Mouse (Mus musculus): ENCODE measurements around the gene P2ry1.
A peak's percentile ranks its signal among the peaks of the same experiment; 100 is the strongest.

Gene P2ry1

DNA sequence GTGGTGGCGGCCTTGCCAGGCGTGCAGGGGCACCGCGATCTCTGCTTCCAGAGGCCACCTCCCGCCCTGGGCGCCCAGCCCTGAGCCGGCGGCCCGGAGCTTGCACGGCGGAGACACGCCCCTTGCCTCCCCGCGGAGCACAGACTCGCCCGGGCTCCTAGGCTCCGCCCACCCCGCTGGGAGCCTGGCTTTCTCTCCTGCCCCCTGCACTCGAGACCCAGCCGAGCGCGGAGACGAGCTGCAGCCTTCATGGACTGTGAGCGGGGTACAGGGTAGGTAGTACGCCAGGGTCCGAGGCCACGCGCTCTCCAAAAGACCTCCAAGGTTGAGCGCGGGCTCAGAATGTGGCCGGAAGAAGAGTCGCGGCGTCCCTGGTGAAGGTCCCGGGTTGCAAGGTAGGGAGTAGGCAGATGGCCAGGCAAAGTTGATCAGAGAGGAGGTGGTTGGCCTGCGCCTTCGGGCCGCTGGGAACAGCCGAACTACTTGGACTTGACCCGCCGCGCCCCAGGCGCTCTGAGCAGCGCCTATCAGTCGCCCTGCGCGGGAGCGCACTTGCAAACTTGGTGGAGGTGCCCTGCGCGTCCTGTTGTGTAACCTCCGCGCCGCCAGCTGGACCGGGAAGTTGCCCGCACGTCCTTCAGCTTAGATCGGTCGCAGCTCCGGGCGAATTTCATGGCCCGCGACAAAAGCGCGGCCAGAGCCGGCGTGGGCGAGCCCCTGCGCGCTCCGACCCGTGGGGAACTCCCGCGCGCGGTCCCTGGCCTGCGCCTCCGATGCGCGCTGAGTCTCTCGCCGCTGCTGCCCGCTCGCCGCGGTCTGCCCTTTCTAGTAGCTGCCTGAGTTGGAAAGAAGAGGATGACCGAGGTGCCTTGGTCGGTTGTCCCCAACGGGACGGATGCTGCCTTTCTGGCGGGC is at the start of gene P2ry1:
TSS of gene P2ry1 (plus strand) at position 209 of the 915 bp plus-strand sequence.
- DNase-seq (ENCODE audit: low spot score in 2 of 2), result peak; percentile 73 to 76

DNA sequence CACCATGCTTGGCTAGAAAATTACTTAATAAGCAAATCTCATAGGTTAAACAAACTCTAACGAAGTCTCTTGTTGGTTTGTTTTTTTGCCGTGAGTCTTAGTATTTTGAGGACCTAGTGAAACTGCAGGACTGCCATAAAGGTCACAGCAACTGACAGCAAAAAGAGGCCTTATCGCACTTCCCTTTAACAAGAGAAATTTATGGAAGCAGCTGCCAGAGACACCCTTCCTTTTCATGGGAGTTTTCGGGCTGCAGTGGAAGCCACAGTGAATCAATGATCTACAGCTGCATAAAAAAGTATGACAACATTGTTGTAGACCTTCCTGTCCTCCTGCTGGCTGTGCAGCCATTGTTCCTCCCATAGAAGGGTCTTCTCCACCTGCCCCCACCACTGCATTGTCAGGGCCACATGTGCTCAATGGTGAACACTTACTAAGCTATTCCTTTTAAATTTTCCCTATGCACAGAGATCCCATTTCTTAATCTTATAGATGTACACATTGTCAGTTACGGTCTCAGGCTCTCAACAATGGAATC is 49.3 kb upstream of the P2ry1 start:
- no peak for DNase-seq (ENCODE audit: low spot score in 2 of 2)

DNA sequence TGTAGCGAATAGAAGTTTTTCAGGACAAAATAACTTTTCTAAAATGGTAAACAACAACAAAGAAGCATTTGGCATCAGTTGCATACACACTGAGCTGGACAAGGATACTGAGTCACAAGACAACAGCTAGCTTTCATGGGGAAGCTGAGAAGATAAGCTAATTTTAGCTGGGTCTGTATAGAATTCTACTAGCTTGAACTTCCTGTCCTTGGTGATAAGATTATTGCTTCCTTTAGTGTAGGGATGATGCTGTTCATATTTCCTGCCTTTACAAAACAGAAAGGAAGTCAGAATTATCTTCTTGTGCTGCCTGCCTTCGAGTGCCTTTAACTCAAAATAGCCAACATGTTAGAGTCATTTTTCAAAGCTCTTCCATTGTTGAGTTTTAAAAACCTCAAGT is 48.5 kb upstream of the P2ry1 start:
- no peak for DNase-seq (ENCODE audit: low spot score in 2 of 2)

DNA sequence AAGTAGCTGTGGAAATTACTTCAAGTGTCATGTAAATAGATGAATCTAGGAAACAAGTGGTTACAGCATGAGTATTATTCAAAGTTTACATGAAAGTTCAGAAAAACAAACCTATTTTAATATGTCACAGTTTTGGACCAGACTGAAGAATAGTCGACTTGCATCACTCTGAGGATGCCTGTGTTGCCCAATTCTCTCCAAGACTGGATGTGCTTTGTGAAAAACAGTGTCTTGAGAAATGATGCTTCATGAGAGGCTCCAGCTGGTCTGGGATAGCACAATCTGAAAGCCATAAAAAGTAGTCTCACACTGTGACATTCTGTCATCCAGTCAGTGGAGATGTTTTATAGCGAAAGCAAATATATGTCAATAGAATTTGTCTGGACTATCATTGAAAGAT is 43.8 kb upstream of the P2ry1 start:
- no peak for DNase-seq (ENCODE audit: low spot score in 2 of 2)

DNA sequence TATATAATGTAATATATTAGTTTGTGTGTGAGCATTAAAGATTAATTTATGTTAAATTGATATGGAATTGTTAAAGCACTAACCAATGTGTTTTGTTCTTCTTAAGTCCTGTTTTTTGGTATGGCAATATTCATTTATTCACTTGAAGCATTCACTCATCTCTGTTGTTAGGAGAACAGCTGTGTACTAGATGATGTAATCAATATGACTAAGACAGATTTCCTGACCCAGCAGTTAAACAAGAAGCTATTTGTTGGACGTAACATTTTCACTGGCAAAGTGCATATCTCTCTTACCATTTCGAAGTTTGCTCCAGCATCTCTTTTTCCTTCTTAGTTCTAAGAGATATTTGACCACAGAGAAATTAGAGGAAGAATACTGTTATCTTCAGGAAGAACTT is 37.5 kb upstream of the P2ry1 start:
- no peak for DNase-seq (ENCODE audit: low spot score in 2 of 2)

GRCm38 (mm10) chr3:60974944-60975343 is 27.7 kb upstream of the P2ry1 start:
- no peak for DNase-seq (ENCODE audit: low spot score in 2 of 2)

- no peak for DNase-seq (ENCODE audit: low spot score in 2 of 2)
Observed at GRCm38 (mm10) chr3:60982109-60982508, 20.5 kb upstream of the P2ry1 start.

GRCm38 (mm10) chr3:60998064-60998463 is 4.5 kb upstream of the P2ry1 start:
- DNase-seq (ENCODE audit: low spot score in 2 of 2), result no peak

GRCm38 (mm10) chr3:60999715-61000114 is 2.9 kb upstream of the P2ry1 start:
- DNase-seq (ENCODE audit: low spot score in 2 of 2), result no peak

GRCm38 (mm10) chr3:61000747-61001146 is 1.8 kb upstream of the P2ry1 start:
- no peak for DNase-seq (ENCODE audit: low spot score in 2 of 2)

GRCm38 (mm10) chr3:61001852-61002586 is 576 bp upstream of the P2ry1 start:
- DNase-seq (ENCODE audit: low spot score in 2 of 2), result peak in 1 of 2 experiments; percentile 5

- no peak for DNase-seq (ENCODE audit: low spot score in 2 of 2)
Observed at GRCm38 (mm10) chr3:61004611-61005010, 2.0 kb downstream of the P2ry1 start.

DNA sequence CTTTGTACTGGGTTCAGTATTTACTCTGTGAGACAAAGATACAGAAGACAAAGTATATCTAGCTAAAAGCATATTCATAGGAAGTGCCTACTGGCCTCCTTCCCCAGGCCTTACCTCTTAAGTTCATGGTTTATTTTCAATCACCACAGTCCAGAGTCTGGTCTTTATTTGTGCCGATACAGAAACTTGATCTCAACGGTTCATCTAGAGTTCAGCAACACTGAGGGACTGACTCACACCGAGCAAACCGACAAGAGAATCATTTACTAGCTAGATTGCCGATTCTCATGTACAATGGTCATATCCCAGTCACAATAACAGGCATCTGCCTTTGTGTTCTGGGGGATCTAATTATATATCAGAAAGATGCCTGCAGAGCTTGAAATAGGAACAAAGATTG is 9.1 kb downstream of the P2ry1 start:
- no peak for DNase-seq (ENCODE audit: low spot score in 2 of 2)

DNA sequence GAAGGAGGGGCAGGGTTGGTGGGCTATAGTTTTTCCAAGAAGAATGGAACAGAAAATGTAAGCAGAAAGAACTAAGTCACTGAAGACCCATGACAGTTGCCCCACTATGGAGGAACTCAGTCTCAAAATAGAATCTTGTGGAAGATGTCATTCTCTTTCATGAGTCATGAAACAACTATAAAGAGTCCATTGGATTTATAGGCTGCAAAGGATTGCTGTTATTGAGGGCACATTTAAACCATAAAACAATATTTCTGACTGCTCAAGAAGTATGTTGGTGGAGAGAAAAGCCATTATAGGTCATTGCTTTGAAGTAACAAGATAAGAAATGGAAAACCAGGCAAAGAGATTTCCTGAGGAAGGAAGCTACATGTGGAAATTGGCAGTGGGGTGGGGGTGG is 10.0 kb downstream of the P2ry1 start:
- no peak for DNase-seq (ENCODE audit: low spot score in 2 of 2)

- DNase-seq (ENCODE audit: low spot score in 2 of 2), result no peak
Observed at GRCm38 (mm10) chr3:61016733-61017132, 14.1 kb downstream of the P2ry1 start.

GRCm38 (mm10) chr3:61032100-61032499 is 29.5 kb downstream of the P2ry1 start:
- no peak for DNase-seq (ENCODE audit: low spot score in 2 of 2)

DNA sequence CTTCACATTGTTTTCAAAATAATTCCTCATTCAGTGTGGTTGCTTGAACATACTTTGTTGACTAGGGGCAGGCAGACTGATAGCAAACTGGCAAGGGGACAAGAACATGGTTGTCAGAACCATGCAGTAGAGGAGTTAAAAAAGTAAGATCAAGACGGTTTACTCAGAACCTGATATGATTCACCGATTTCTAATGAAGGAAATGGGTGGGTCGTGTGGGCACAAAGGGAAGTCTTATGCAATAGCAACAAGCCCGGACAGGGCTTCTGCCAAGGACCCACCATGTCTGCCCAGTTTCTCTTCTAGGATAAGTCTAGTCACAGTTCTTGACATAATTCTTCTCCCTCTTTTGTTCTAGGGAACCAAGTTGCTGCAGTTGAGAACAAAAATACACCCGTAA is 33.0 kb downstream of the P2ry1 start:
- no peak for DNase-seq (ENCODE audit: low spot score in 2 of 2)

GRCm38 (mm10) chr3:61039916-61040315 is 37.3 kb downstream of the P2ry1 start:
- no peak for DNase-seq (ENCODE audit: low spot score in 2 of 2)

DNA sequence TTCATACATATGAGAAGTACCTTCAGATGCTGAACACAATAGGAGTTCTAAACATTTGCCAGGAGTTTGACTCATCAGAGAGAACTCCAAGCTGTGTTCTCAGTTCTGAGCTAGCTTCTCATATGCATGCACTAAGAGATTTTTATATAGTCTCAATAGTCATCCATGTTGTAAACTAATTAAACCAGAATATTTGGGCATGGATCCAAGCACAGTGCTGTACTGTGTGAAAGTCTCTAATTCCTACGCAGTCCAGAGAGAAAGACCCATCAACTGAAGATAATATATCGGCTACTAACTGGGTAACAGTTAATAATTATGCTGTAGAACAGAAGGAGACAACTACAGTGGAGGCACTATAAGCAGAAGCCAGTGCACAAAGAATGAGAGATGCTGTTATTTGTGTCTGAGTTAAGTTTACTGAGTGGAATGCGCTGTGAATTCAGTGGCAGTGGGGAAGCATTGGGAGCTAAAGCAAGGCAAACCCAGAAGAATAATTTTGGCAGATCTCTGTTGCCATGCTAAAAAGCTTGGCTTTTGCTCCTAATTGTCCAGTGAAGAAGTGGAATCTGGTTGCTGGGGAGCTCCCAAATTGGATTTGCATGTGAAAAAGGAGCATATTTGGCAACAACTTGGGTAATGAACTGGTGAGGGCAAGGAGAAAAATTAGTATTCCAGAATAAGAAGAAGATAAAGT is 47.5 kb downstream of the P2ry1 start:
- no peak for DNase-seq (ENCODE audit: low spot score in 2 of 2)

Data from spleen, postnatal 14 days (tissue).